Mouse (Mus musculus) heart, embryonic 13.5 days (tissue): ENCODE data around the gene 4930404H24Rik. TPM values are rescaled to one million over a fixed set of nuclear protein-coding genes. Genes with fewer than 3 reads are reported as not detected.

ENCODE experiments used
- ATAC-seq: fragments of 200-750 bp; cut with Nextera tagmentation; 2 replicates; pipeline ENCODE4 v1.8.0; 2017; ENCODE audit warnings: moderate TSS enrichment; ENCODE audit not compliant: insufficient number of reproducible peaks, low FRiP score, low TSS enrichment; ENCODE audit errors: extremely low read depth
- H3K27ac ChIP-seq: fragments of 300-500 bp; sonication (generic); replicated peaks from 2 replicates; pipeline ENCODE4 v1.5.1; 2015; ENCODE audit warnings: moderate library complexity, mild to moderate bottlenecking, inconsistent platforms
- H3K27me3 ChIP-seq: fragments of 300-500 bp; sonication (generic); replicated peaks from 2 replicates; pipeline ENCODE4 v1.6.1; 2015; ENCODE audit warnings: mild to moderate bottlenecking, inconsistent platforms
- H3K36me3 ChIP-seq: fragments of 300-500 bp; sonication (generic); 2 replicates; pipeline ENCODE4 v1.6.1; 2015; ENCODE audit warnings: mild to moderate bottlenecking, inconsistent platforms
- H3K4me1 ChIP-seq: fragments of 300-500 bp; sonication (generic); 2 replicates; pipeline ENCODE4 v1.6.1; 2015; ENCODE audit warnings: inconsistent platforms
- H3K4me2 ChIP-seq: fragments of 300-500 bp; sonication (generic); 2 replicates; pipeline ENCODE4 v1.6.1; 2015; ENCODE audit warnings: inconsistent platforms, mild to moderate bottlenecking, moderate library complexity
- H3K4me3 ChIP-seq: fragments of 300-500 bp; sonication (generic); 2 replicates; pipeline ENCODE4 v1.5.1; 2015; ENCODE audit warnings: moderate library complexity, mild to moderate bottlenecking, inconsistent platforms
- H3K9ac ChIP-seq: fragments of 300-500 bp; sonication (generic); 2 replicates; pipeline ENCODE4 v1.6.1; 2015; ENCODE audit warnings: inconsistent platforms, mild to moderate bottlenecking, moderate library complexity
- H3K9me3 ChIP-seq: fragments of 300-500 bp; sonication (generic); 2 replicates; pipeline ENCODE4 v1.6.1; 2016; ENCODE audit warnings: inconsistent platforms
- WGBS: fragments of 180-500 bp; shearing (Covaris S2); methylation state at CpG from one replicate; pipeline ENCODE4 v1.1.7; 2015; ENCODE audit warnings: mixed read lengths; 5-methylcytosine and 5-hydroxymethylcytosine counted together
- polyA plus RNA-seq: library from polyadenylated mRNA; unstranded; fragments of >200 nt; fragmentation: Nextera tagmentation; extraction: Ambion mirVana; gene quantifications from 2 replicates; pipeline ENCODE4 v1.2.1, GENCODE M21; 2015

Gene 4930404H24Rik
- polyA plus RNA-seq: not detected in 2 replicates

DNA sequence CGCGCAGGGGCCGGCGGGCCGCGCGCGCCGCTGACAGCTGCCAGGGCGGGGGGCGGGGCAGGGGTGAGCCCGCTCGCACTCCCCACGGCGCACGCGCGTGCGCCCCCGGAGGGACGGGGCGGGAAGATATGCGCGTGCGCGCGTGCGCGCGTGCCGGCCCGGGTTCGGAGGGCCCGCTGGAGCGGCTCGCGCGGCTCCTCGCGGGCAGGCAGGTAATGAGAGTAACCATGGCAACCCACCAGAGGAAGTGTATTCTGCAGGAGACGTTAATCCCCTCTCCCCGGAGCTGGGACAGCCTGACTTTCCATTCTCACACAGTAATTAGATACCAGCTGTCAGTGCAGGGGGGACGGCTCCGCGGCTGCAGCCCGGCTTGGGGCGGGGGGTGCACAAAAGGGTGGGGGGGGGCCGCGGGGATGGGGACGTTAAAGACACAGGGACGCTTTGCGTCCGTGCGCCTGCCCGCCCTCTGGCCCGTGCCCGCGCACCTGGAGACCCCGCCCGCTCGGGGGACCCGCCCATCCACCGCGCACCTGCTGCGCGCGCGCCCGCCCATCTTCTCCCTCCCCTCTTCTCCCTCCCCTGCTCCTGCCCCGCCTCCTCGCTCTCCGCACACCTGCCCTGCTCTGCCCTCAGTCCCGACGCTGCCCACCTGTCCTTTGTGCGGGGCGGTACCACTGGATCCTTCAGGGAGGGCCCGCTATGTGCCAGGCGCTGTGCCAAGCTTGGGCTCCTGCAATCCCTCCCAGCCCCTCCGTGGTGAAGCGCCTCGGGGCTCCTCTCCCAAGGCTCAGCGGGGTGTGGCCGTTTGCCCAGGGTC is at the start of gene 4930404H24Rik:
TSS of gene 4930404H24Rik (plus strand) at position 218 of the 820 bp plus-strand sequence.
- peaks cover 68% of the 10 kb centered on the region for H3K4me1 ChIP-seq
- peak within 1 kb of the TSS; percentile 74 for H3K4me3 ChIP-seq
- H3K9ac ChIP-seq: peak within 1 kb of the TSS; percentile 92
- H3K9me3 ChIP-seq: no peaks in the 10 kb centered on the region
- peak; percentile 44 for ATAC-seq
- WGBS: 2% methylated on average over 71 of the region's 83 CpGs
- H3K27me3 ChIP-seq: peaks cover 8% of the 10 kb centered on the region; the same call in 1 of the 2 replicates
- H3K27ac ChIP-seq: peak within 1 kb of the TSS; percentile 96
- H3K4me2 ChIP-seq: peak within 1 kb of the TSS; percentile 98
- no peaks in the 10 kb centered on the region for H3K36me3 ChIP-seq

DNA sequence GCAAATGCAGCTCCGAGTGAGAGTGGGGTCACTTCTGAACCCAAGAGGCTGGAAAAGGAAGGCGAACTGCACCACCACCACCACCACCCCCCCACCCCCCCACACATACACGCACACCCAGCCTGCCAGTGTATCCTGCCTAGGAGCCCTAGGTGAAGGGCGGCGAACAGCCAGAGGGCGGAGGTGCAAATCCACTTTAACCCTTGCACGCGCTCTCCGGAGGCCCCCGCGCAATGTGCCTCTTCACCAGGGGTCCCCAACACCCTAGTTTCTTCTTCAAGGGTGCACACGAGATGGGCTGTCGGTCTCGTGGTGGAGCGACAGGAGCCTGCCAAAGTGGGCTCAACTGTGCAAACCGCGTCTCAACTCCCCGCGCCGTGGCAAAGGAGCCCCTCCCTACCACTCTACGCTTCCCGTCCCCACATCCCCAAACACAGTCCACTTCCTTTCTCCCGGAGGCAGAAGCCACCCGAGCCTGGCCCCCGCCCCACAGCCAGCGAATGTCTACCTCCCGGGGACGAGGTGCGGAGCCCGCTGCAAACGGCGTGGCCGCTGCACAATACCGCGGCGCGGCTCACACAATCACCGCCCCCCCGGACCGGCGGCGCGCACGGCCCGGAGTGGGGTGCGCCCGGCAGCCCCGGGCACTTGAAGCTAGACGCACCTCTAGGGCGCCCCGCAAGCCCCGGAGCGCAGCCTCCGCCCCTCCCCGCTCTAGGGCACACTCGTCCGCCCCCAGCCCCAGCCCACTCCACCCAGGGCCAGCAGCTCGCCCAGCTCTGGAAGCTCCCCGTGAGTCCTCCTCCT is 49.0 kb upstream of the 4930404H24Rik start:
- no peaks in the 10 kb centered on the region for H3K9me3 ChIP-seq

GRCm38 (mm10) chr2:153444254-153445136 is 48.1 kb upstream of the 4930404H24Rik start:
- peak overlapping the region; percentile 97 for H3K9ac ChIP-seq

More for the DNA sequence above, 49.0 kb upstream of the 4930404H24Rik start:
- no peaks in the 10 kb centered on the region for H3K36me3 ChIP-seq
- H3K27ac ChIP-seq: peak overlapping the region; percentile 97
- peak overlapping the region; percentile 97 for H3K9ac ChIP-seq
- ATAC-seq: peak; percentile 9; the same call in 1 of the 2 replicates
- H3K4me2 ChIP-seq: peak overlapping the region; percentile 96
- H3K27me3 ChIP-seq: no peaks in the 10 kb centered on the region
- WGBS: under 1% methylated on average over 59 of the region's 59 CpGs
- H3K4me3 ChIP-seq: peak overlapping the region; percentile 97
- peaks cover 59% of the 10 kb centered on the region for H3K4me1 ChIP-seq

GRCm38 (mm10) chr2:153445137-153446016 is 47.2 kb upstream of the 4930404H24Rik start:
- peak; percentile 6; the same call in 1 of the 2 replicates for ATAC-seq
- under 1% methylated on average over 59 of the region's 59 CpGs for WGBS
- peaks cover 49% of the 10 kb centered on the region for H3K4me1 ChIP-seq
- H3K27ac ChIP-seq: peak overlapping the region; percentile 97
- peak overlapping the region; percentile 97 for H3K4me3 ChIP-seq
- no peaks in the 10 kb centered on the region for H3K9me3 ChIP-seq
- peak overlapping the region; percentile 97 for H3K9ac ChIP-seq
- H3K36me3 ChIP-seq: no peaks in the 10 kb centered on the region
- peak overlapping the region; percentile 96 for H3K4me2 ChIP-seq
- no peaks in the 10 kb centered on the region for H3K27me3 ChIP-seq

More at GRCm38 (mm10) chr2:153444254-153445136, 48.1 kb upstream of the 4930404H24Rik start:
- Histone ChIP-seq H3K27me3 (no peaks in the 10 kb centered on the region), H3K27ac (peak overlapping the region; percentile 97), H3K4me3 (peak overlapping the region; percentile 97), H3K36me3 (no peaks in the 10 kb centered on the region), H3K9me3 (no peaks in the 10 kb centered on the region), H3K4me1 (peaks cover 52% of the 10 kb centered on the region), H3K4me2 (peak overlapping the region; percentile 96)
- ATAC-seq: peak; percentile 68
- WGBS: 2% methylated on average over 40 of the region's 64 CpGs

DNA sequence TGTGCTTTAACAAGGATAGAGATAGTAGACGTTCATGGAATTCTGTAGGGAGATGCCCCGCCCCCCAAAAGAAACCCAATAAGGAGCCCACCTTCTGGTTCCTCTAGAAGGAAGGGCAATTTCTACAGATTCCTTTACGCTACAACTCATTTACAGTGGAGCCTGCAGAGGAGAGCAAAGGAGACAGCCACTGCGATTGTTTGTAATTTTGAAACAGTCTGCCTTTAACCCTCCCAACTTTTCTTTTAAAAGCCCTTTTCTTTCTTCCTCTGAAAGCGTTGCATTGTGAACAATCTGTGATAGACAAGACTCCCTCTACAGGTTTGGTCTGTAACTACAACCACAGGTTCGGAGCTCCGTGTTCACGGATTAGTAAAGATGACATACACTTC is 46.6 kb upstream of the 4930404H24Rik start:
- H3K27ac ChIP-seq: peak overlapping the region; percentile 97
- H3K4me1 ChIP-seq: peaks cover 45% of the 10 kb centered on the region
- ATAC-seq: no peak
- peak overlapping the region; percentile 97 for H3K9ac ChIP-seq
- H3K27me3 ChIP-seq: no peaks in the 10 kb centered on the region
- peak overlapping the region; percentile 97 for H3K4me3 ChIP-seq
- WGBS: under 1% methylated on average over 8 of the region's 8 CpGs
- H3K36me3 ChIP-seq: no peaks in the 10 kb centered on the region
- H3K9me3 ChIP-seq: no peaks in the 10 kb centered on the region
- peak overlapping the region; percentile 96 for H3K4me2 ChIP-seq

- H3K4me1 ChIP-seq: peaks cover 40% of the 10 kb centered on the region
- ATAC-seq: no peak
- 18% methylated on average over 4 of the region's 4 CpGs for WGBS
- H3K4me3 ChIP-seq: no peak overlapping the region
- H3K27me3 ChIP-seq: no peaks in the 10 kb centered on the region
- no peaks in the 10 kb centered on the region for H3K36me3 ChIP-seq
- peak overlapping the region; percentile 22; the same call in 1 of the 2 replicates for H3K27ac ChIP-seq
- H3K4me2 ChIP-seq: peak overlapping the region; percentile 96
- H3K9me3 ChIP-seq: no peaks in the 10 kb centered on the region
- H3K9ac ChIP-seq: no peak overlapping the region
Observed at GRCm38 (mm10) chr2:153446476-153446875, 46.1 kb upstream of the 4930404H24Rik start.

GRCm38 (mm10) chr2:153447719-153448118 is 44.9 kb upstream of the 4930404H24Rik start:
- Histone ChIP-seq H3K27me3 (no peaks in the 10 kb centered on the region), H3K27ac (no peak overlapping the region), H3K9ac (no peak overlapping the region), H3K4me1 (peaks cover 28% of the 10 kb centered on the region), H3K9me3 (no peaks in the 10 kb centered on the region), H3K36me3 (no peaks in the 10 kb centered on the region), H3K4me2 (no peak overlapping the region), H3K4me3 (no peak overlapping the region)
- WGBS: 87% methylated on average over 3 of the region's 3 CpGs
- no peak for ATAC-seq

DNA sequence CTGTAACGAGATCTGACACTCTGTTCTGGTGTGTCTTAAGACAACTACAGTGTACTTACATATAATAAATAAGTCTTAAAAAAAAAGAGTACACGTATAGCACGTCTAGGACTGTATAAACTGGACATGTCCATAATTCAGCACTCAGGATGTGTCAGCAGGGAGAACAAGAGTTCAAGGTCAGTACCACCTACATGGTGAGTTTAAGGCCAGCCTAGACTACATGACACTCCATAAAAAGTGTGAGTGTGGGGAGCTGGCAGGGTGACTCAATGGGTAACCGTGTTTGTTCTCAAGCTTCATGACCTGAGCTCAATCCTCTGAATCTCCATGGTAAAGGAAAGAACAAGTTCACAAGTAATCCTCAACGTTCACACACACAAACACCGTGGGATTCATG is 44.1 kb upstream of the 4930404H24Rik start:
- no peak for ATAC-seq

GRCm38 (mm10) chr2:153453961-153454759 is 38.4 kb upstream of the 4930404H24Rik start:
- peak overlapping the region; percentile 62 for H3K27ac ChIP-seq
- 41% methylated on average over 12 of the region's 12 CpGs for WGBS
- no peak overlapping the region for H3K4me2 ChIP-seq
- peaks cover 61% of the 10 kb centered on the region for H3K4me1 ChIP-seq
- H3K9me3 ChIP-seq: no peaks in the 10 kb centered on the region
- peak overlapping the region; percentile 28; the same call in 1 of the 2 replicates for H3K9ac ChIP-seq
- H3K4me3 ChIP-seq: no peak overlapping the region
- no peaks in the 10 kb centered on the region for H3K36me3 ChIP-seq
- no peaks in the 10 kb centered on the region for H3K27me3 ChIP-seq
- ATAC-seq: no peak

More for the DNA sequence above, 44.1 kb upstream of the 4930404H24Rik start:
- 76% methylated on average over 6 of the region's 6 CpGs for WGBS
- Histone ChIP-seq H3K27me3 (no peaks in the 10 kb centered on the region), H3K9me3 (no peaks in the 10 kb centered on the region), H3K27ac (no peak overlapping the region), H3K9ac (no peak overlapping the region), H3K4me2 (no peak overlapping the region), H3K36me3 (no peaks in the 10 kb centered on the region), H3K4me1 (peaks cover 27% of the 10 kb centered on the region), H3K4me3 (no peak overlapping the region)
